Mouse (Mus musculus) spleen, adult 2 months (tissue): Measurements from ENCODE around the gene Smg6. TPM values are rescaled to one million over a fixed set of nuclear protein-coding genes. Genes with fewer than 3 reads are reported as not detected.

Experiments
- DNase-seq, 2 experiments: peaks; one replicate each; pipeline versions ENCODE4 v3.0.0 to v3.0.0-alpha.2; 2012 to 2021; ENCODE audit warnings: low spot score in 2 of 2, low read depth in 1 of 2
- H3K27ac ChIP-seq: fragments of 200-500 bp; 2 replicates; pipeline ENCODE4 v1.5.1; 2012; ENCODE audit warnings: low read length, inconsistent platforms; ENCODE audit not compliant: insufficient read depth
- H3K27me3 ChIP-seq: fragments of 200-500 bp; 2 replicates; pipeline ENCODE4 v1.6.1; 2012; ENCODE audit warnings: mild to moderate bottlenecking, moderate library complexity, low read length, inconsistent platforms; ENCODE audit not compliant: control insufficient read depth, insufficient read depth
- H3K36me3 ChIP-seq: fragments of 200-500 bp; 2 replicates; pipeline ENCODE4 v1.6.1; 2012; ENCODE audit warnings: mild to moderate bottlenecking, low read length, inconsistent platforms; ENCODE audit not compliant: control insufficient read depth, insufficient read depth
- H3K4me1 ChIP-seq: fragments of 200-500 bp; 2 replicates; pipeline ENCODE4 v1.6.1; 2011; ENCODE audit warnings: inconsistent platforms; ENCODE audit not compliant: control insufficient read depth, insufficient read depth, insufficient read length
- H3K4me3 ChIP-seq: fragments of 200-500 bp; 2 replicates; pipeline ENCODE4 v1.5.1; 2011; ENCODE audit warnings: mild to moderate bottlenecking, inconsistent platforms; ENCODE audit not compliant: insufficient read depth, insufficient read length; ENCODE audit errors: extremely low read depth
- CTCF ChIP-seq: fragments of 200-500 bp; IDR thresholded peaks from 2 replicates; pipeline ENCODE4 v1.5.1; 2011; ENCODE audit warnings: mild to moderate bottlenecking, inconsistent platforms; ENCODE audit not compliant: insufficient read depth, insufficient read length, insufficient replicate concordance; ENCODE audit errors: extremely low read depth
- POLR2A ChIP-seq: fragments of 200-500 bp; IDR thresholded peaks from 2 replicates; pipeline ENCODE4 v1.6.1; 2011; ENCODE audit warnings: low read depth, low read length, inconsistent platforms
- WGBS: fragments of 180-500 bp; shearing (Covaris S2); methylation state at CpG from one replicate; pipeline ENCODE4 v1.1.7; 2018; 5-methylcytosine and 5-hydroxymethylcytosine counted together
- polyA plus RNA-seq: library from polyadenylated mRNA; depleted of rRNA; stranded (reverse); fragments of >200 nt; gene quantifications from 2 replicates; pipeline ENCODE4 v1.2.3, GENCODE M21; 2012

Smg6 gene
- polyA plus RNA-seq, 1 experiment, result 28.6 TPM

GRCm38 (mm10) chr11:75161417-75162008 is 235.9 kb downstream of the Smg6 start:
- Histone ChIP-seq H3K27me3 (peaks cover 9% of the 10 kb centered on the region), H3K36me3 (peaks cover 16% of the 10 kb centered on the region), H3K4me3 (no peak overlapping the region), H3K27ac (no peak overlapping the region), H3K4me1 (peaks cover 10% of the 10 kb centered on the region)
- 91% methylated on average over 4 of the region's 4 CpGs for WGBS
- TF ChIP-seq POLR2A (no peak), CTCF (no peak)
- DNase-seq, result no peak

- H3K4me1 ChIP-seq, result peaks cover 21% of the 10 kb centered on the region
- no peak for DNase-seq
- TF ChIP-seq CTCF (no peak), POLR2A (no peak)
- H3K27ac ChIP-seq, result no peak overlapping the region
- 94% methylated on average over 12 of the region's 12 CpGs for WGBS
- no peak overlapping the region for H3K4me3 ChIP-seq
- peaks cover 15% of the 10 kb centered on the region for H3K36me3 ChIP-seq
- peaks cover 18% of the 10 kb centered on the region for H3K27me3 ChIP-seq
Observed at GRCm38 (mm10) chr11:75162591-75163080, 237.0 kb downstream of the Smg6 start.

- Histone ChIP-seq H3K27ac (no peak overlapping the region), H3K27me3 (peaks cover 25% of the 10 kb centered on the region), H3K4me1 (peaks cover 26% of the 10 kb centered on the region), H3K36me3 (peaks cover 13% of the 10 kb centered on the region), H3K4me3 (no peak overlapping the region)
- DNase-seq, result no peak
- TF ChIP-seq POLR2A (no peak), CTCF (no peak)
- 90% methylated on average over 6 of the region's 6 CpGs for WGBS
Observed at GRCm38 (mm10) chr11:75163379-75163778, 237.8 kb downstream of the Smg6 start.

GRCm38 (mm10) chr11:75164051-75164450 is 238.4 kb downstream of the Smg6 start:
- TF ChIP-seq POLR2A, result no peak
- no peak for TF ChIP-seq CTCF
- Histone ChIP-seq H3K36me3 (peaks cover 13% of the 10 kb centered on the region), H3K27me3 (peaks cover 32% of the 10 kb centered on the region), H3K4me3 (no peak overlapping the region), H3K4me1 (peaks cover 31% of the 10 kb centered on the region), H3K27ac (no peak overlapping the region)
- DNase-seq, result no peak
- 77% methylated on average over 2 of the region's 2 CpGs for WGBS

- WGBS, result 17% methylated on average over 15 of the region's 15 CpGs
- no peak overlapping the region for H3K27ac ChIP-seq
- H3K4me1 ChIP-seq, result peaks cover 34% of the 10 kb centered on the region
- peaks cover 13% of the 10 kb centered on the region for H3K36me3 ChIP-seq
- peaks cover 32% of the 10 kb centered on the region for H3K27me3 ChIP-seq
- DNase-seq, result no peak
- H3K4me3 ChIP-seq, result no peak overlapping the region
- no peak for TF ChIP-seq POLR2A
- no peak for TF ChIP-seq CTCF
Observed at GRCm38 (mm10) chr11:75164750-75165149, 239.1 kb downstream of the Smg6 start.

GRCm38 (mm10) chr11:75165441-75166192 is 240.0 kb downstream of the Smg6 start:
- H3K27me3 ChIP-seq, result peaks cover 34% of the 10 kb centered on the region
- H3K4me3 ChIP-seq, result no peak overlapping the region; the same call in 1 of the 2 replicates
- peaks cover 11% of the 10 kb centered on the region for H3K36me3 ChIP-seq
- H3K27ac ChIP-seq, result 0 out of 2 replicates have a peak overlapping the region, but pooled peaks have one; percentile 29
- peak; percentile 85 for TF ChIP-seq CTCF
- TF ChIP-seq POLR2A, result no peak
- WGBS, result 13% methylated on average over 54 of the region's 54 CpGs
- DNase-seq, result peak in 1 of 2 experiments; percentile 75
- peaks cover 39% of the 10 kb centered on the region for H3K4me1 ChIP-seq

GRCm38 (mm10) chr11:75166193-75166842 is 240.7 kb downstream of the Smg6 start:
- H3K27ac ChIP-seq, result 0 out of 2 replicates have a peak overlapping the region, but pooled peaks have one; percentile 29
- peaks cover 42% of the 10 kb centered on the region for H3K4me1 ChIP-seq
- TF ChIP-seq POLR2A (no peak), CTCF (no peak)
- DNase-seq, result no peak
- peak overlapping the region; percentile 5; the same call in 1 of the 2 replicates for H3K4me3 ChIP-seq
- H3K27me3 ChIP-seq, result peaks cover 34% of the 10 kb centered on the region
- H3K36me3 ChIP-seq, result peaks cover 10% of the 10 kb centered on the region
- 19% methylated on average over 55 of the region's 55 CpGs for WGBS
